Mouse (Mus musculus) hindbrain, embryonic 16.5 days (tissue): Measurements from ENCODE around the gene Igfbp6. TPM values are rescaled to one million over a fixed set of nuclear protein-coding genes. Genes with fewer than 3 reads are reported as not detected.

Experiments
- ATAC-seq: fragments of 200-750 bp; cut with Nextera tagmentation; 2 replicates; pipeline ENCODE4 v1.8.0; 2017; ENCODE audit warnings: moderate TSS enrichment, moderate library complexity
- H3K27ac ChIP-seq: fragments of 300-500 bp; sonication (generic); 2 replicates; pipeline ENCODE4 v1.5.1; 2014; ENCODE audit warnings: low read depth, mild to moderate bottlenecking, control low read depth, low read length, moderate library complexity
- H3K27me3 ChIP-seq: fragments of 300-500 bp; sonication (generic); replicated peaks from 2 replicates; pipeline ENCODE4 v1.6.1; 2014; ENCODE audit warnings: low read length; ENCODE audit not compliant: control insufficient read depth, insufficient read depth
- H3K36me3 ChIP-seq: fragments of 300-500 bp; sonication (generic); 2 replicates; pipeline ENCODE4 v1.6.1; 2014; ENCODE audit warnings: mild to moderate bottlenecking, low read length, moderate library complexity, mixed read lengths; ENCODE audit not compliant: control insufficient read depth, insufficient read depth
- H3K4me1 ChIP-seq: fragments of 300-500 bp; sonication (generic); 2 replicates; pipeline ENCODE4 v1.6.1; 2014; ENCODE audit warnings: low read depth, low read length; ENCODE audit not compliant: control insufficient read depth, insufficient read depth
- H3K4me2 ChIP-seq: fragments of 300-500 bp; sonication (generic); 2 replicates; pipeline ENCODE4 v1.6.1; 2014; ENCODE audit warnings: mild to moderate bottlenecking, low read length, control low read depth, moderate library complexity
- H3K4me3 ChIP-seq: fragments of 300-500 bp; sonication (generic); 2 replicates; pipeline ENCODE4 v1.5.1; 2014; ENCODE audit warnings: mild to moderate bottlenecking, low read length, control low read depth, moderate library complexity
- H3K9ac ChIP-seq: fragments of 300-500 bp; sonication (generic); 2 replicates; pipeline ENCODE4 v1.6.1; 2014; ENCODE audit warnings: low read depth, mild to moderate bottlenecking, control low read depth, low read length, moderate library complexity
- H3K9me3 ChIP-seq: fragments of 300-500 bp; sonication (generic); 2 replicates; pipeline ENCODE4 v1.6.1; 2014; ENCODE audit warnings: mild to moderate bottlenecking, low read length, moderate library complexity; ENCODE audit not compliant: control insufficient read depth
- WGBS: fragments of 180-500 bp; shearing (Covaris S2); extraction: QIAGEN DNeasy Blood & Tissue Kit; methylation state at CpG from one replicate; pipeline ENCODE4 v1.1.7; 2014; 5-methylcytosine and 5-hydroxymethylcytosine counted together
- polyA plus RNA-seq: library from polyadenylated mRNA; unstranded; fragments of >200 nt; fragmentation: Nextera tagmentation; extraction: Ambion mirVana; gene quantifications from 2 replicates; pipeline ENCODE4 v1.2.1, GENCODE M21; 2015

Igfbp6 gene
- polyA plus RNA-seq, 1 experiment from 2014 or later: 3.9 TPM

GRCm38 (mm10) chr15:102192271-102192812 lies 48.2 kb downstream of the Igfbp6 start:
- Histone ChIP-seq H3K4me1 (no peaks in the 10 kb centered on the region), H3K27ac (no peak overlapping the region), H3K27me3 (no peaks in the 10 kb centered on the region), H3K9ac (no peak overlapping the region), H3K9me3 (no peaks in the 10 kb centered on the region), H3K36me3 (no peaks in the 10 kb centered on the region), H3K4me3 (no peak overlapping the region), H3K4me2 (no peak overlapping the region)
- WGBS: 73% methylated on average over 7 of the region's 7 CpGs
- ATAC-seq: no peak

GRCm38 (mm10) chr15:102192820-102193386 lies 48.7 kb downstream of the Igfbp6 start:
- no peak overlapping the region for H3K4me2 ChIP-seq
- ATAC-seq: no peak

GRCm38 (mm10) chr15:102193652-102194051 lies 49.5 kb downstream of the Igfbp6 start:
- 83% methylated on average over 4 of the region's 4 CpGs for WGBS
- H3K9ac ChIP-seq: no peak overlapping the region
- no peaks in the 10 kb centered on the region for H3K4me1 ChIP-seq
- H3K4me3 ChIP-seq: no peak overlapping the region
- no peaks in the 10 kb centered on the region for H3K36me3 ChIP-seq
- H3K27me3 ChIP-seq: no peaks in the 10 kb centered on the region
- H3K27ac ChIP-seq: no peak overlapping the region
- no peaks in the 10 kb centered on the region for H3K9me3 ChIP-seq
- ATAC-seq: no peak
- H3K4me2 ChIP-seq: no peak overlapping the region

More at GRCm38 (mm10) chr15:102192820-102193386, 48.7 kb downstream of the Igfbp6 start:
- H3K27me3 ChIP-seq: no peaks in the 10 kb centered on the region
- no peaks in the 10 kb centered on the region for H3K4me1 ChIP-seq
- no peak overlapping the region; the same call in 1 of the 2 replicates for H3K9ac ChIP-seq
- H3K36me3 ChIP-seq: no peaks in the 10 kb centered on the region
- H3K27ac ChIP-seq: no peak overlapping the region
- H3K4me3 ChIP-seq: no peak overlapping the region
- H3K9me3 ChIP-seq: no peaks in the 10 kb centered on the region
- WGBS: 71% methylated on average over 5 of the region's 5 CpGs

GRCm38 (mm10) chr15:102194439-102194838 lies 50.3 kb downstream of the Igfbp6 start:
- Histone ChIP-seq H3K9ac (no peak overlapping the region), H3K9me3 (no peaks in the 10 kb centered on the region), H3K27ac (no peak overlapping the region), H3K4me1 (no peaks in the 10 kb centered on the region), H3K4me3 (no peak overlapping the region), H3K4me2 (no peak overlapping the region), H3K36me3 (no peaks in the 10 kb centered on the region), H3K27me3 (no peaks in the 10 kb centered on the region)
- 89% methylated on average over 4 of the region's 4 CpGs for WGBS
- ATAC-seq: no peak

GRCm38 (mm10) chr15:102195373-102195772 lies 51.2 kb downstream of the Igfbp6 start:
- 85% methylated on average over 4 of the region's 4 CpGs for WGBS
- Histone ChIP-seq H3K4me2 (no peak overlapping the region), H3K27ac (no peak overlapping the region), H3K4me3 (no peak overlapping the region), H3K9ac (no peak overlapping the region), H3K4me1 (no peaks in the 10 kb centered on the region), H3K9me3 (no peaks in the 10 kb centered on the region), H3K36me3 (no peaks in the 10 kb centered on the region), H3K27me3 (no peaks in the 10 kb centered on the region)
- no peak for ATAC-seq

- H3K4me1 ChIP-seq: peaks cover 7% of the 10 kb centered on the region
- no peaks in the 10 kb centered on the region for H3K36me3 ChIP-seq
- H3K9me3 ChIP-seq: no peaks in the 10 kb centered on the region
- H3K4me3 ChIP-seq: no peak overlapping the region
- no peak overlapping the region for H3K27ac ChIP-seq
- 82% methylated on average over 4 of the region's 4 CpGs for WGBS
- no peak overlapping the region for H3K4me2 ChIP-seq
- ATAC-seq: no peak
- no peaks in the 10 kb centered on the region for H3K27me3 ChIP-seq
- H3K9ac ChIP-seq: no peak overlapping the region
Measured at GRCm38 (mm10) chr15:102198841-102199240, 54.7 kb downstream of the Igfbp6 start.

Other genes with a start within 250 kb of the Igfbp6 start
- gene Krt4, start 219.6 kb upstream of the Igfbp6 start, polyA plus RNA-seq: 0.09 TPM in 1 of 2 replicates, not detected in the other
- gene Krt79, start 204.0 kb upstream of the Igfbp6 start, polyA plus RNA-seq: 0.65 and 0.83 TPM in 2 replicates
- gene Krt78, start 190.1 kb upstream of the Igfbp6 start, polyA plus RNA-seq: 0.08 TPM in 1 of 2 replicates, not detected in the other
- 5.4 and 6.2 TPM in 2 replicates for gene Krt8, start 139.9 kb upstream of the Igfbp6 start, polyA plus RNA-seq
- 11.8 and 13.6 TPM in 2 replicates for gene Krt18, start 116.2 kb upstream of the Igfbp6 start, polyA plus RNA-seq
- gene Eif4b, start 70.6 kb upstream of the Igfbp6 start, polyA plus RNA-seq: 76.0 and 84.8 TPM in 2 replicates
- 8.7 and 14.9 TPM in 2 replicates for gene Tns2, start 43.9 kb upstream of the Igfbp6 start, polyA plus RNA-seq
- gene Spryd3, start 8.1 kb upstream of the Igfbp6 start, polyA plus RNA-seq: 105 and 108 TPM in 2 replicates
- not detected in 2 replicates for gene Soat2, start 6.2 kb downstream of the Igfbp6 start, polyA plus RNA-seq
- gene Zfp740, start 58.9 kb downstream of the Igfbp6 start, polyA plus RNA-seq: 39.6 and 51.0 TPM in 2 replicates
- gene Csad, start 60.4 kb downstream of the Igfbp6 start, polyA plus RNA-seq: 35.5 and 43.3 TPM in 2 replicates
- 1.1 and 2.0 TPM in 2 replicates for gene Itgb7, start 87.6 kb downstream of the Igfbp6 start, polyA plus RNA-seq
- 5.6 and 7.6 TPM in 2 replicates for gene Rarg, start 113.2 kb downstream of the Igfbp6 start, polyA plus RNA-seq
- gene Gm9918, start 126.2 kb downstream of the Igfbp6 start, polyA plus RNA-seq: 0.06 and 0.14 TPM in 2 replicates
- 65.9 and 67.6 TPM in 2 replicates for gene Mfsd5, start 135.1 kb downstream of the Igfbp6 start, polyA plus RNA-seq
- 4.1 and 6.4 TPM in 2 replicates for gene Espl1, start 151.9 kb downstream of the Igfbp6 start, polyA plus RNA-seq
- gene Pfdn5, start 181.8 kb downstream of the Igfbp6 start, polyA plus RNA-seq: 448 and 464 TPM in 2 replicates
- gene Myg1, start 187.3 kb downstream of the Igfbp6 start, polyA plus RNA-seq: 88.1 and 99.0 TPM in 2 replicates
- gene Aaas, start 206.4 kb downstream of the Igfbp6 start, polyA plus RNA-seq: 36.1 and 38.1 TPM in 2 replicates
- gene Sp7, start 222.8 kb downstream of the Igfbp6 start, polyA plus RNA-seq: 0.46 and 1.0 TPM in 2 replicates